Mouse (Mus musculus): ENCODE results near the gene Chchd3. TPM values are rescaled to one million over a fixed set of nuclear protein-coding genes. Genes with fewer than 3 reads are reported as not detected.

Chchd3 gene
- total RNA-seq, 1 experiment: 105 TPM

DNA sequence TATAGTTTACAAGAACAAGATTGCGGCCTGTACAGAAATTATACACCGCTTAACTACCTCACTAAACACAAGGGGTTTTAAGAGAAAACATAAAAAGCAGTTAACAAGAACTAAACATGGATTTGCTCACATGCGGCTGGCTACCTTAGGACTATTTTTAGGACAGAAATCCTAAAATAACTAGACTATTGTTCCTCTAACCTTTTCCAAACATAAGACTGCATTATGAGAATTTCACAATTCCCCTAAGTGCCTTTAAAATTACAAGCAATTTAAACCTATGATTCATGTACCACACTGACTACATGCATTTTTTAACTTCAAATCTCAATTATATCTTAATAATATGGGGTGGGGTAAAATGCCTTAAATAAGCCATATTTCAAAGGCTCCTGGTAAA, 123.3 kb downstream of the Chchd3 start:
- Histone ChIP-seq H3K9ac (ENCODE audit: insufficient read depth, low read depth, low read length, poor library complexity, severe bottlenecking) (no peak overlapping the region), H3K36me3 (ENCODE audit: control insufficient read depth, insufficient read depth, low read length, poor library complexity, severe bottlenecking) (no peaks in the 10 kb centered on the region), H3K27ac (ENCODE audit: insufficient read depth, low read depth, low read length, poor library complexity, severe bottlenecking) (no peak overlapping the region), H3K4me3 (ENCODE audit: insufficient read depth in 1 of 2, low read depth in 1 of 2, low read length in 2 of 2, poor library complexity in 1 of 2, severe bottlenecking in 1 of 2) (no peak overlapping the region), H3K9me3 (ENCODE audit: control insufficient read depth, insufficient read depth, low read depth, low read length) (no peaks in the 10 kb centered on the region), H3K4me1 (ENCODE audit: control insufficient read depth in 2 of 2, insufficient read depth in 2 of 2, low read length in 2 of 2, poor library complexity in 1 of 2) (peaks cover 0 to 4% of the 10 kb centered on the region in 2 experiments; a peak in 1 of 4 replicates)
- in situ Hi-C loops (cut with MboI; ENCODE audit: low sequenced_read_pairs in 2 of 2, unreplicated experiment in 2 of 2): no loop called here
- no peak for DNase-seq (ENCODE audit: low read depth, low spot score)
- TF ChIP-seq ZC3H11A (IDR thresholded peaks at IDR 0.05; ENCODE audit: borderline replicate concordance, low read depth, low read length): no peak
- TF ChIP-seq HCFC1 (IDR thresholded peaks at IDR 0.05; ENCODE audit: borderline replicate concordance, insufficient read depth, low read length): no peak
- no peak for TF ChIP-seq ZNF384 (IDR thresholded peaks at IDR 0.05; ENCODE audit: low read depth, low read length)
- no peak for TF ChIP-seq CHD2 (IDR thresholded peaks at IDR 0.05; ENCODE audit: low read depth, low read length)
- TF ChIP-seq MAFK (IDR thresholded peaks at IDR 0.05; ENCODE audit: insufficient read depth, low read depth, low read length): no peak

- no peak for DNase-seq (ENCODE audit: low read depth, low spot score)
- Histone ChIP-seq H3K4me3 (ENCODE audit: insufficient read depth in 1 of 2, low read depth in 1 of 2, low read length in 2 of 2, poor library complexity in 1 of 2, severe bottlenecking in 1 of 2) (no peak overlapping the region), H3K36me3 (ENCODE audit: control insufficient read depth, insufficient read depth, low read length, poor library complexity, severe bottlenecking) (no peaks in the 10 kb centered on the region), H3K4me1 (ENCODE audit: control insufficient read depth in 2 of 2, insufficient read depth in 2 of 2, low read length in 2 of 2, poor library complexity in 1 of 2) (peaks cover 0 to 4% of the 10 kb centered on the region in 2 experiments; a peak in 1 of 4 replicates), H3K9me3 (ENCODE audit: control insufficient read depth, insufficient read depth, low read depth, low read length) (no peaks in the 10 kb centered on the region), H3K27ac (ENCODE audit: insufficient read depth, low read depth, low read length, poor library complexity, severe bottlenecking) (no peak overlapping the region), H3K9ac (ENCODE audit: insufficient read depth, low read depth, low read length, poor library complexity, severe bottlenecking) (no peak overlapping the region)
- in situ Hi-C loops (cut with MboI; ENCODE audit: low sequenced_read_pairs in 2 of 2, unreplicated experiment in 2 of 2): no loop called here
- TF ChIP-seq MAFK (IDR thresholded peaks at IDR 0.05; ENCODE audit: insufficient read depth, low read depth, low read length) (no peak), ZNF384 (IDR thresholded peaks at IDR 0.05; ENCODE audit: low read depth, low read length) (no peak), HCFC1 (IDR thresholded peaks at IDR 0.05; ENCODE audit: borderline replicate concordance, insufficient read depth, low read length) (no peak), CHD2 (IDR thresholded peaks at IDR 0.05; ENCODE audit: low read depth, low read length) (no peak), ZC3H11A (IDR thresholded peaks at IDR 0.05; ENCODE audit: borderline replicate concordance, low read depth, low read length) (no peak)
Measured at GRCm38 (mm10) chr6:32936365-32936764, 123.7 kb downstream of the Chchd3 start.

DNA sequence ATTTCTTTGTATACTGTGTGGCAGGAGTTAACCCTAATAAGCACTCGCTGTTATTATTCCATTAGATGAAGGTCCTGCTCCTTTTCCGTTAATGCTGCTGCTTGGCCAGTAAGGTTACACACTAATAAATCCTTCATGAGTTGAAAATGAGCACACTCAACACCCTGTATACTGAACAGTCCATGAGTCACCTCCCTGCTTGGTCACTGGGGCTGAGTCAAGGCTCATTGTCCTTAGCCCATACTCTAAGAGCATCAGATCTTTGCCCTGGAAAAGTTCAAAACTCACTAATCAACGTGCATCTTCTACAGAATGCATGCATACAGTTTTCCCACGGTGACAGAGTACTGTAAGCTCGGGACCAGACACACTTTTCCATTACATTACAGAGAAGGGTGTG, 124.5 kb downstream of the Chchd3 start:
- H3K4me1 ChIP-seq (ENCODE audit: control insufficient read depth in 2 of 2, insufficient read depth in 2 of 2, low read length in 2 of 2, poor library complexity in 1 of 2): 0 out of 4 replicates have a peak, but pooled peaks cover 0 to 4% of the 10 kb centered on the region in 2 experiments
- H3K36me3 ChIP-seq (ENCODE audit: control insufficient read depth, insufficient read depth, low read length, poor library complexity, severe bottlenecking): no peaks in the 10 kb centered on the region
- TF ChIP-seq ZC3H11A (IDR thresholded peaks at IDR 0.05; ENCODE audit: borderline replicate concordance, low read depth, low read length) (no peak), ZNF384 (IDR thresholded peaks at IDR 0.05; ENCODE audit: low read depth, low read length) (no peak), HCFC1 (IDR thresholded peaks at IDR 0.05; ENCODE audit: borderline replicate concordance, insufficient read depth, low read length) (no peak), MAFK (IDR thresholded peaks at IDR 0.05; ENCODE audit: insufficient read depth, low read depth, low read length) (no peak), CHD2 (IDR thresholded peaks at IDR 0.05; ENCODE audit: low read depth, low read length) (no peak)
- no peak for DNase-seq (ENCODE audit: low read depth, low spot score)
- in situ Hi-C loops (cut with MboI; ENCODE audit: low sequenced_read_pairs in 2 of 2, unreplicated experiment in 2 of 2): no loop called here
- H3K9ac ChIP-seq (ENCODE audit: insufficient read depth, low read depth, low read length, poor library complexity, severe bottlenecking): no peak overlapping the region
- no peak overlapping the region for H3K4me3 ChIP-seq (ENCODE audit: insufficient read depth in 1 of 2, low read depth in 1 of 2, low read length in 2 of 2, poor library complexity in 1 of 2, severe bottlenecking in 1 of 2)
- no peak overlapping the region for H3K27ac ChIP-seq (ENCODE audit: insufficient read depth, low read depth, low read length, poor library complexity, severe bottlenecking)
- H3K9me3 ChIP-seq (ENCODE audit: control insufficient read depth, insufficient read depth, low read depth, low read length): no peaks in the 10 kb centered on the region

DNA sequence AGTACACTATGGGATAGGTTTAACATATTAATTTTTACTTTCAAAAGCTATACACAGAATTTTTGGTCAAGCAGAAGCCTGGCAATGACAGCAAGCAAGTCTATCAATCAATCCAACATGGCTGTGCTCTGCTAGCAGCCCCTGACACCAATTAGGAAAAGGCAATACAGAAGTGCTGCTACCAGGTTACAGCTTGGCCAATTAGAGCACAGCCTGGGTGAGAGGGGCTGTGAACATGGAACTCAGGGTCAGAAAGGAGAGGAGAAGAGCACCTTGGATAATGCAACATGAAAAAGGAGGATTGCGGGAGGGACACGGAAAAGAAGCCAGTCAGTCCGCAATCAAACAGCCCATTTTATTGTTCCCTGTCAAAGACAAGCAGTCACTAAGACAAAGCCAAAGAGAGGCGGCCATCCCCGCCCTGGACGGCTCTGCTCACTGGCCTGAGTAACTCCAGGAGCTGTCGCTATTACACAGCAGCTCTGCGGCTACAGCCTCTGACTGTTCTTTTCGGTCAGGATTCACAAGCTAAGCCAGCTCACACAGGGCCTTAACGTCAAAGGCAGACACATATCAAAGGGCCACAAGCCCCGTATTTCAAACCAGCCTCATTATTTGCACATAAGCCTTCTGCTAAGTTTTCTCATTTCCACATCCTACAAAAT, 128.8 kb downstream of the Chchd3 start:
- TF ChIP-seq MAFK (IDR thresholded peaks at IDR 0.05; ENCODE audit: insufficient read depth, low read depth, low read length): no peak
- no peak for TF ChIP-seq ZC3H11A (IDR thresholded peaks at IDR 0.05; ENCODE audit: borderline replicate concordance, low read depth, low read length)
- no peak for TF ChIP-seq ZNF384 (IDR thresholded peaks at IDR 0.05; ENCODE audit: low read depth, low read length)
- no peak for TF ChIP-seq CHD2 (IDR thresholded peaks at IDR 0.05; ENCODE audit: low read depth, low read length)
- H3K36me3 ChIP-seq (ENCODE audit: control insufficient read depth, insufficient read depth, low read length, poor library complexity, severe bottlenecking): no peaks in the 10 kb centered on the region
- no peak for DNase-seq (ENCODE audit: low read depth, low spot score)
- in situ Hi-C loops (cut with MboI; ENCODE audit: low sequenced_read_pairs in 2 of 2, unreplicated experiment in 2 of 2): no loop called here
- 0 out of 4 replicates have a peak, but pooled peaks cover 0 to under 1% of the 10 kb centered on the region in 2 experiments for H3K4me1 ChIP-seq (ENCODE audit: control insufficient read depth in 2 of 2, insufficient read depth in 2 of 2, low read length in 2 of 2, poor library complexity in 1 of 2)
- no peak overlapping the region for H3K9ac ChIP-seq (ENCODE audit: insufficient read depth, low read depth, low read length, poor library complexity, severe bottlenecking)
- no peak overlapping the region for H3K27ac ChIP-seq (ENCODE audit: insufficient read depth, low read depth, low read length, poor library complexity, severe bottlenecking)
- H3K4me3 ChIP-seq (ENCODE audit: insufficient read depth in 1 of 2, low read depth in 1 of 2, low read length in 2 of 2, poor library complexity in 1 of 2, severe bottlenecking in 1 of 2): no peak overlapping the region
- no peaks in the 10 kb centered on the region for H3K9me3 ChIP-seq (ENCODE audit: control insufficient read depth, insufficient read depth, low read depth, low read length)
